Mouse (Mus musculus): ENCODE results near the gene Klrg1.

The Klrg1 gene

GRCm38 (mm10) chr6:122292184-122292583 lies 9.5 kb upstream of the Klrg1 start:
- no peak for DNase-seq (ENCODE audit: low spot score in 2 of 2)

- DNase-seq (ENCODE audit: low spot score in 2 of 2), result no peak
These were observed 9.1 kb upstream of the Klrg1 start for GRCm38 (mm10) chr6:122291735-122292134.

- no peak for DNase-seq (ENCODE audit: low spot score in 2 of 2)
These were observed 8.6 kb upstream of the Klrg1 start for GRCm38 (mm10) chr6:122291264-122291663.

- DNase-seq (ENCODE audit: low spot score in 2 of 2), result no peak
These were observed 7.6 kb upstream of the Klrg1 start for GRCm38 (mm10) chr6:122290253-122290652.

- no peak for DNase-seq (ENCODE audit: low spot score in 2 of 2)
These were observed 6.6 kb upstream of the Klrg1 start for GRCm38 (mm10) chr6:122289313-122289712.

GRCm38 (mm10) chr6:122288263-122288662 lies 5.6 kb upstream of the Klrg1 start:
- DNase-seq (ENCODE audit: low spot score in 2 of 2), result no peak

- DNase-seq (ENCODE audit: low spot score in 2 of 2), result no peak
These were observed 2.1 kb upstream of the Klrg1 start for GRCm38 (mm10) chr6:122284823-122285222.

GRCm38 (mm10) chr6:122284304-122284703 lies 1.6 kb upstream of the Klrg1 start:
- no peak for DNase-seq (ENCODE audit: low spot score in 2 of 2)

GRCm38 (mm10) chr6:122283429-122283828 lies 747 bp upstream of the Klrg1 start:
- no peak for DNase-seq (ENCODE audit: low spot score in 2 of 2)

GRCm38 (mm10) chr6:122276565-122276964 lies 6.1 kb downstream of the Klrg1 start:
- no peak for DNase-seq (ENCODE audit: low spot score in 2 of 2)

GRCm38 (mm10) chr6:122274546-122274945 lies 8.1 kb downstream of the Klrg1 start:
- no peak for DNase-seq (ENCODE audit: low spot score in 2 of 2)

GRCm38 (mm10) chr6:122270152-122270551 lies 12.5 kb downstream of the Klrg1 start:
- no peak for DNase-seq (ENCODE audit: low spot score in 2 of 2)

- DNase-seq (ENCODE audit: low spot score in 2 of 2), result no peak
These were observed 13.5 kb downstream of the Klrg1 start for GRCm38 (mm10) chr6:122269170-122269569.

GRCm38 (mm10) chr6:122268561-122268960 lies 14.1 kb downstream of the Klrg1 start:
- DNase-seq (ENCODE audit: low spot score in 2 of 2), result no peak

- no peak for DNase-seq (ENCODE audit: low spot score in 2 of 2)
These were observed 20.1 kb downstream of the Klrg1 start for GRCm38 (mm10) chr6:122262543-122262942.

- DNase-seq (ENCODE audit: low spot score in 2 of 2), result no peak
These were observed 30.5 kb downstream of the Klrg1 start for GRCm38 (mm10) chr6:122252146-122252545.

GRCm38 (mm10) chr6:122250033-122250432 lies 32.6 kb downstream of the Klrg1 start:
- DNase-seq (ENCODE audit: low spot score in 2 of 2), result no peak

Measured in urinary bladder, adult 18-20 months (tissue).